Mouse (Mus musculus): ENCODE results near the gene Cacna1a.

The Cacna1a gene

DNA sequence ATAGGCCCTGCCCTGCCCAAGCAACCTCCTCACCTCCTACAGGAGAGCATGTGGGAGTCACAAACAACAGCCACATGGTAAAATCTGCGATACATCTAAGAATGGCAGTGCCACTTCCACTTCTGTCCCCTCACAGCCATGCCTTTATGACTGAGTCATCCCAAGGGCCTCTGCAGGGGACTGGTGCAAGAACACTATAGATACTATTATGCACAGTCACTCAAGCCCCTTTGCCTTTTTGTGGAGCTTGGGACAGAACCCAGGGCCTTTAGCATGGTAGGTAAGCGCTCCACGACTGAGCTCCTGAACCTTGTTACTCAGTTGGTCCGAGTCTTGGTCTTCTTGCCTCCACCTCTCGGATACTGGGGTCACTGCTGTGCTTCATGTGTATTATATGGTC, 289.1 kb downstream of the Cacna1a start:
- no peak for ATAC-seq (ENCODE audit: insufficient number of reproducible peaks, low FRiP score, low TSS enrichment)

- ATAC-seq (ENCODE audit: insufficient number of reproducible peaks, low FRiP score, low TSS enrichment): no peak
Measured at GRCm38 (mm10) chr8:84681476-84681875, 293.2 kb downstream of the Cacna1a start.

DNA sequence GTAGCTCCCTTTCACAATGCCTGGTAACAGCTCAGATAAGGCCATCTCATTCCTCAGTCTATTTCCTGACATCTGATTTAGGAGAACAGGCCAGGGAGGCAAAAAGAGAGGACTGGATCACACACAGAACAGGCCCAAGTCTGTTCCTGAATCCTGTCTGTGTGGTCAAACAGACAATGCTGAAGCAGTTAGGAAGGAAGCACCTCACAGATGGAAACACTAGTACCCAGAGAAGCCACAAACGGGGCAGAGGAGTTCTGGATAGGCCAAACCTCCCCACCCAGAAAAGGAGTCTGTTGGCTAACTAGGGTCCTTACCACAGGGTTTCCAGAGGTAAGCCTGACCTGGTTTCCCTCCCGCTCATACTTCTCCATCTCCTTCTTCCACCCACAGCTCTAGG, 294.0 kb downstream of the Cacna1a start:
- ATAC-seq (ENCODE audit: insufficient number of reproducible peaks, low FRiP score, low TSS enrichment): no peak

- no peak for ATAC-seq (ENCODE audit: insufficient number of reproducible peaks, low FRiP score, low TSS enrichment)
Measured at GRCm38 (mm10) chr8:84684537-84684936, 296.3 kb downstream of the Cacna1a start.

- no peak for ATAC-seq (ENCODE audit: insufficient number of reproducible peaks, low FRiP score, low TSS enrichment)
Measured at GRCm38 (mm10) chr8:84686191-84687002, 298.2 kb downstream of the Cacna1a start, which contains the start of gene Trmt1. TSS of gene Trmt1 (plus strand) at chr8:84686307.

GRCm38 (mm10) chr8:84687003-84687704, 298.9 kb downstream of the Cacna1a start:
- peak; percentile 23; the same call in 1 of the 2 replicates for ATAC-seq (ENCODE audit: insufficient number of reproducible peaks, low FRiP score, low TSS enrichment)

GRCm38 (mm10) chr8:84687705-84688100, 299.5 kb downstream of the Cacna1a start, which contains the start of gene Nacc1:
TSS of gene Nacc1 (minus strand) at chr8:84687862.
- peak; percentile 86 for ATAC-seq (ENCODE audit: insufficient number of reproducible peaks, low FRiP score, low TSS enrichment)

- ATAC-seq (ENCODE audit: insufficient number of reproducible peaks, low FRiP score, low TSS enrichment): no peak
Measured at GRCm38 (mm10) chr8:84689091-84689915, 301.1 kb downstream of the Cacna1a start.
